Mouse (Mus musculus): Measurements from ENCODE around the gene Sorcs1.

Sorcs1 gene

DNA sequence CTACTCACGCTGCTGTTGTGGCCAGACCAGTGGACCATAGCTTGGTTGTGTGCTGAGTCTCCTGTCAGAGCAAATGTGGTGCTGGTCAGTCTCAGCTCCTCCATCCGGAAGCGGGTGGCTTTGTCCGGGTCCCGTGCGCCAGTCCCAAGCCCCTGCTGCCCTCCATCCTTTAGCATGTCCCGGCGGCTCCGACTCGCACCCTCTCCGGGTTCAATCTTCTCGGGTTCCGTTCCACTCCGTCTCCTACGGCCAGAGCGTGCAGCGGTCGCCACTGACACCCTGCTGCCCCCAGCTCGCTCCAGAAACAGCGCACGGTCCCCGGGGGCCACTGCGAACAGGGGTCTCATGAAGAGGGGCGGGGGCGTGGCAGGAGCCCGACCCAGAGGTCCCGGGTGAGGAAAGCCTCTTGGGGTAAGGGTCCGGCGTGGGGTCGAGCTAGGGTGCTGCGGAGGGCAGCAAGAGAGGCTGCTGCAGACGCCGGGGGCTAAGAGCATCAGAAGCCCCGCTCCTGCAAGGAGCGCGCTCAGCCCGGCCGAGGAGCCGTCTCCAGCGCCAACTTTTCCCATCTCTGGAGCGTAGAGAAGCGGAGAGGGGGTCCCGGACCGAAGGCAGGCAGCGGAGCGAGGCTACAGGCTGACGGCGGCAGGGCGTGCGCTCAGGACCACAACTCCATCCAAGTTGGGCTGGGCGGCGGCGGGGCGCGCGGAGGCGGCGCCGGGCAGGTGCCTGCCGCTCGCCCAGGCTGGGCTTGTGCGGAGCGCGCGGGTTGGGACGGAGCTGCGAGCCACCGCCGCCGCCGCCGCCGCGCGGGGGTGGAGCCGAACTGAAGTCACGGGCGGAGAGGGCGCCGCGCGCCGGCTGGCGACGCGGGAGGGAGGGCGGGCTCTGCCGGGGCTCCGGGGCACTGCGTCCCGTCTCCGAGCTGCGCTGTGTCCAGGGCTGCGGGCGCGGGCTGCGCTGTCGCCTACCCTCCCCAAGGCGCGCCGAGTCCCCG, at the start of gene Sorcs1:
Gene Sorcs1 (minus strand): TSS at position 744 of the 994 bp plus-strand sequence.
- DNase-seq (ENCODE audit: extremely low spot score), result peak; percentile 74

- no peak for DNase-seq (ENCODE audit: extremely low spot score)
These were observed 4.8 kb upstream of the Sorcs1 start for GRCm38 (mm10) chr19:50683277-50683676.

DNA sequence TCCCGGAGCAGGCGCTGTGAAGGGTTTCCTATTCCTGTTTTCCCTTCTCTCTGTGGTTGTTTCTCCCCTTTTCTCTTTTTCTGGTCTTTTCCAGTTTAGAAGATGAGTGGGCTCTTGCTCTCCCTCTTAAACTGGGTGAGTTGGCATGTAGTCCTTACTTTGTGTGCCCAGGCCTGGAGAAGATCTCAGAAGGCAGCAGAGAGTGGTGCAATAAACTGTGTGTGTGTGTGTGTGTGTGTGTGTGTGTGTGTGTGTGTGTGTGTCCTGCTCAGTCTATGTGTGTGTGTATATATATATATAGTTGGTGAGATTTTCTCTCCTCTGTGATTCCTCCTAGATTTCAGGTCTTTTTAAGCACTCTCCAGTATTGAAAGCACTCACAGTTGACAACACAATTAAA, 500 bp upstream of the Sorcs1 start:
- no peak for DNase-seq (ENCODE audit: extremely low spot score)

DNA sequence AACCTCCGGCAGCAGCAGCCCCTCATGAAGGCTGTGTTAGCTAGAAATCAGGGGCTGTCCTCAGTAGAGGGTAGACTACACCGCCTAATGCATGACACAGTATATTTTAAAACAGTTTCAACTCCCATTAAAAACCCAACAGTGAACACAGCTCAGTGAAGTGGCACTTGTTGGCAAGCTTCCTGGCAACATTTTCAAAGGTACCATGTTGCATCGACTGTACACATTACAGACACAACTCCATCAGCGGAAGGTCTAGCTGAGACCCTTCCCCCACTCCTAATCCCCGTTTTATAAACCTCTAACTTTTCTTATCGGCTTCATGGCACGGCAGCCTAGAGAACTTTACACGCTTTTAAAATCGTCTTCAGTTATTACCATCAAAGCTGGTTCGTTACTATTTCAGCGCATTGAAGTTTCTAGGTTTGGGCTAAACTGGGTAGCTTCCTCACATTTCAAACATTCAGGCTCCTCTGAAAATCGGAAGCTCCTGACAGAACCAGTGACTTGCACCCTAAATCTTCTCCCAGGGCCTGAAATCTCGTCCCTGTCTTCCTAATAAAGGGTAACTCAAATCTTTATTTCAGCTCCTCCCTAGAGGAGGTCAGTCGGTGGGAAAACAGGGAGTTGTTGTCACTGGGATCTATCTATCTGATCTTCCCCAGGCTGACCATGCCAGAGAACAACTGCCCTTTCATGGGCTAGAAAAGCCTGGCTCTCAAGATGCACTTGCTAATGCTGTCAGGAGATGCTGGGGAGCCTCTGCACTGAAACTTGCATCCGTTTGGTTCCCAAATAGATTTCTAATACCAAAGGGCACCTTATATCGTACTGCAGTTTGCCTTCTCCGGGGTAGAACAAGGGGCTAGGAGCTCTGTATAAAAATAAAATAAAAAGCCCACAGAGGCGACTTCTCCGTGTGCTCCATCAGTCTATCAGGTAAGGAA, 1.6 kb downstream of the Sorcs1 start:
- DNase-seq (ENCODE audit: extremely low spot score), result peak; percentile 12

DNA sequence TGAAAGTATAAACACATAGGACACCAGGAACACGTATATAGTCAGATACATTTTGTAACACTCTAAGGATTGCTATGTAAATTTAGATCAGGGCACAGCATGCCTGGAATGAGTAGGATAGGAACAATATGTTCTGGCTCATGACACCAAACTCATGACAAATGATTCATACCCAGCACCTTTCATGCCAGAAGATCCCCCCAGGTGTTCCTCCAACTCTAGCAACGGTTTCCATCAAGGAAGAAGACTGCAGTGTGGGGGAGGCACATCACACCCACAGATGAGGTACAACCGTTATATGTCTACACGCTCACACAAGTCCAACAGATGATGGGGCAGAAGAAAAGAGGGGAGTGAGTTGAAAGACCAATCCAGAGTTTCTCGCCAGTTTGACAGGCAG, 3.5 kb downstream of the Sorcs1 start:
- no peak for DNase-seq (ENCODE audit: extremely low spot score)

GRCm38 (mm10) chr19:50667516-50667915, 10.9 kb downstream of the Sorcs1 start:
- DNase-seq (ENCODE audit: extremely low spot score), result no peak

DNA sequence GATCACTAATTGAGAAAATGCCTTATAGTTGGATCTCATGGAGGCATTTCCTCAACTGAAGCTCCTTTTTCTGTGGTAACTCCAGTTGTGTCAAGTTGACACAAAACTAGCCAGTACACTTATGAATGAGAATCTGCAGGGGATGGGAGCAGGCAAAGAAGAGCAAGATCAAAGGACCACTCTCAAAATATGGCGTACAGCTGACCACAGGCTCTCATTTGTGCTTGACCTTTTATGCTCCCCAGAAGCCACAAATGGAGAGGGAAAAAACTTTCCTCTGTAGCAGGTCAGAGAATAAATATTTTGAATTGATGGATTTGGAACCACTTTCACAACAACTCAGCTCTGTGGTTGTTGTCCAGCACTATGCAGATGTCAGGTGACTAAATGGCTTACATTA, 14.1 kb downstream of the Sorcs1 start:
- no peak for DNase-seq (ENCODE audit: extremely low spot score)

GRCm38 (mm10) chr19:50659144-50659543, 19.3 kb downstream of the Sorcs1 start:
- DNase-seq (ENCODE audit: extremely low spot score), result no peak

- no peak for DNase-seq (ENCODE audit: extremely low spot score)
These were observed 25.7 kb downstream of the Sorcs1 start for GRCm38 (mm10) chr19:50652750-50653149.

DNA sequence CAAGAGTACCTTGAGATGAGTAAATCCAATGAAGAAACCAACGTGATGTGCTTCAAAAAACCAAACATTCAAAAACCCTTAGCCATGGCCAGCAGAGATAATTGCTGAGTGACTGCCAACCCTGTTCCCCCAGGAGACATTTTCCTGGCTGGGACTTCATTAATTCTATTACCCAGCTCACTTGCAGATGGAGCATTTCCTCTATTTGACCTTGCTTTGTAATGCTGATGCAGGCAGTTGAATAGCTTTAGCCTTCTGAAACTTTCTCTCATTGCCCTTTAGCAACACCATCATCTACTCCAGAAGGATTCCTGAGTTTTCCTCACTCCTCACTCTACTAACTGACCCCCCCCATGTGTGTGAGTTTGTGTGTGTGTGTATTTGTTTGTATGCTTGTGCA, 34.6 kb downstream of the Sorcs1 start:
- no peak for DNase-seq (ENCODE audit: extremely low spot score)

DNA sequence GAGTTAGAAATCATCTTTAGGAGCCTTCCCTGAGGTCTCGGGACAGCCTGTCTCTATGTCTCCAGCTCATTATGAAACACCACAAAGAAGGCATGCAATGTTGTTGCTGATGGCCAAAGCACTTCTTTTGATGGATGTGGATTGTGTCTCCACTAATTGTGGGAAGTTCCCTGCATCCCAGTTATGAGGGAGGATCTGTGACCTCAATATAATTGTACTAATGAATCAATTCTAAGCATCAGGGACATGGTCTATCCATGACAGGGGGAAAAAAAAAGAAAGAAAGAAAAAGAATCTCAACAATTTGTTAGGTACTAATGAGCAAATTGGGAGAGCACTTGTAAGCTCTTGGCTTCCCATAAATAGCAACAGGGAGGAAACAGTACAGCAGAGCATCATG, 36.3 kb downstream of the Sorcs1 start:
- DNase-seq (ENCODE audit: extremely low spot score), result no peak

- DNase-seq (ENCODE audit: extremely low spot score), result no peak
These were observed 38.0 kb downstream of the Sorcs1 start for GRCm38 (mm10) chr19:50640251-50641032.

DNA sequence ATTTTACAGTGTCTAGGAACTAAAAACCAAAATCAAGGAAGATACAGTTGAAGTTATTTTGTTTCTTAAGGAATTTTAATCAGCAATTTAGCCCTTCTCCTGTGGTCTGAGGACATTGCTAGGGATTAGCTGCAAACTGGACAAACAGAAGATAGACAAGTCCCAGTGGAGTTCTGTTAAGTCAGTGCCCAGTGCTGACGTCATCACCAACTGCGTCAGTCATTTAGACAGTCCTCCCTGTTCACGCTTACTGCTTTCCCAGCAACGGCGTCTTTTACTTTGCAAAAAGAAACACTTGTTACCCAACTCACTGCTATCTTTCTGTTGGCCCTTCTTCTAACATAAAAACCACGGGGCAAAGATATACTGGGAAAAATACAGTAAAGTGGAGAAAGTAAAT, 40.3 kb downstream of the Sorcs1 start:
- no peak for DNase-seq (ENCODE audit: extremely low spot score)

DNA sequence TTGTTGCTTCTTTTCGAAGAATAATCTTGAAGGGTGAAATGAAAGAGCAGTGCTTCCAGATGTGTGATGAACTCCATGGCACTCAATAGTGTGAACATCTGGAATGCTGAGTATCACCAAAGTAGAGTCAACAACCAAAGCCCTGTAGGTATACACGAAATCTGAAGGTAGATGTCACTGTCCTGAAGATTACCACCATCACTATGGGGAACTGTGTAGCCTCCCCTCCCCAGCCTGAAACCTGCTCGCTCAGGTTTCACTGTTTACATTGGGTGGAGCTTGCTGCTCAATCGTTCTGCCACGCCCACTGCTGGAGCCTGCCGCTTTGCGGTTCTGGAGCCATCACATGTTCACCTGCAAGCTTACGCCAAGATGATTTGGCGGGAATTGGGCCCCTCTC, 64.4 kb downstream of the Sorcs1 start:
- peak; percentile 12 for DNase-seq (ENCODE audit: extremely low spot score)

DNA sequence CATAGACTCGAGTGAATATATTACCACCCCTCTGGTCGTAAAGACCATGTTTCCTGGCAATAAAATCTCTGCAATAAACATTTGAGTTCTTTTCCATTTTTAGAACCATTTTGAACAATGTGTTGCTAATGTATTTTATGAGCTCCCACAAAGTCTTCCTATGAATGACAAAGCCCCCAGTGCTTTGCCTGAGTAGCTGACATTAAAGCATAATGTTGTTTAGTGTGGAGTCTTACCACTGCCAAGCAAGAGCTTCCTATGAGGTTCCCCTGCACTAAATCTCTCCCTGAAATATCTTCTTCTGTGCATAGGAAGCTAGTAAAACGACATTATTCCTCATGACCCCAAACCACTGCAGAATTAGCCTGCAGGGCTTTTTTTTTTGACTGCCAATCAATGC, 66.8 kb downstream of the Sorcs1 start:
- DNase-seq (ENCODE audit: extremely low spot score), result no peak

- DNase-seq (ENCODE audit: extremely low spot score), result no peak
These were observed 74.6 kb downstream of the Sorcs1 start for GRCm38 (mm10) chr19:50603882-50604281.

DNA sequence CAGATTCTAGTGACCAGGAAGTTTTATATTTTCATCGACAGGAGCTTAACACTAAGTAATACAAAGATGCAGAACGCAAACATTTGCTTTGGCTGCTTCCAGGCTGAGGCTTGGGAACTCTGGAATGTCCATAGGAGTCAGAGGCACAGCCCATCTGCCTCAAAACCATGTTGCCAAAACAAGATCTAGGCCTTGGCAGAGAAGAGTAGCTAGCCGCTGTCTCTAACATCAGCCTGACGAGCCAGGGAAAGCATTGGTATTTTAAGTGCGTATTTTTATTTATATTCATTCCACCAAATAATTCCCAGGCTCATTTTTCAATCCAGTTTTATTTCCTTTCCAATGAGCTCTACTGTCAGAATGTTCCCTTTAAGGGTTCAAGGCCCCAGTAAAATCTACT, 75.1 kb downstream of the Sorcs1 start:
- DNase-seq (ENCODE audit: extremely low spot score), result no peak

GRCm38 (mm10) chr19:50597300-50597699, 81.1 kb downstream of the Sorcs1 start:
- no peak for DNase-seq (ENCODE audit: extremely low spot score)

DNA sequence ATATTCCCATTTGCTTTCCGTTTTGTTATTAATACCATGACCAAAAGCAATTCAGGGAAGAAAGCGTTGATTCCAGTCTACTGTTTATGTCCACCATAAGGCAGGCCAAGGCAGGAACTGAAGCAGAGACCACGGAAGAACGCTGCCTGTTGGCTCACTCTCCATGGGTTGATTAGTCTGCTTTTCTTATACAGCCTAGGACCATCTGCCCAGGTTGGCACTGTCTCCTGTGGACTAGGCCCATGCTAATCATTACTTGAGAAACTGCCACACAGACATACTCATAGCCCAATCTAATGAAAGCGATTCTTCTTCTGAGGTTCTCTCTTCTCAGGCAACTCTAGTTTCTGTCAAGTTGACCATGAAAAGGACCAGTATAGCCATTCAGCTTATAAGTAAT, 92.3 kb downstream of the Sorcs1 start:
- DNase-seq (ENCODE audit: extremely low spot score), result no peak

- no peak for DNase-seq (ENCODE audit: extremely low spot score)
These were observed 95.5 kb downstream of the Sorcs1 start for GRCm38 (mm10) chr19:50582952-50583351.

GRCm38 (mm10) chr19:50569669-50570195, 108.7 kb downstream of the Sorcs1 start:
- DNase-seq (ENCODE audit: extremely low spot score), result no peak
